Mouse (Mus musculus) CH12.LX (cell line): ENCODE data around the gene Slc39a13. TPM values are rescaled to one million over a fixed set of nuclear protein-coding genes. Genes with fewer than 3 reads are reported as not detected.
"Not testable (repeated sequence)": the region's sequence is repeated elsewhere in the genome, so short reads cannot be mapped to it uniquely, and the experiment has no call there.

Experiments
- DNase-seq: peaks from one replicate; pipeline ENCODE4 v3.0.0-alpha.2; 2013; ENCODE audit errors: extremely low read depth
- H3K27ac ChIP-seq: 2 replicates; pipeline ENCODE4 v1.5.1; 2012; ENCODE audit warnings: low read depth, mild to moderate bottlenecking, control low read depth, moderate library complexity; ENCODE audit not compliant: insufficient read depth
- H3K27me3 ChIP-seq: replicated peaks from 2 replicates; pipeline ENCODE3; 2012; ENCODE audit warnings: inconsistent platforms
- H3K36me3 ChIP-seq, 2 experiments: replicated peaks in 1 of 2; 2 replicates each; pipeline versions ENCODE3 to v1.6.1; 2012; ENCODE audit warnings: inconsistent platforms in 1 of 2, low read length in 1 of 2, mild to moderate bottlenecking in 1 of 2, mixed read lengths in 1 of 2, moderate library complexity in 1 of 2; ENCODE audit not compliant: control insufficient read depth in 1 of 2, insufficient read depth in 1 of 2
- H3K4me1 ChIP-seq, 2 experiments: 2 replicates each; pipeline ENCODE4 v1.6.1; 2012; ENCODE audit warnings: inconsistent platforms in 1 of 2, moderate library complexity in 1 of 2; ENCODE audit not compliant: insufficient read depth in 2 of 2, control insufficient read depth in 1 of 2
- H3K4me2 ChIP-seq: 2 replicates; pipeline ENCODE4 v1.6.1; 2012; ENCODE audit warnings: low read depth, mild to moderate bottlenecking, control low read depth; ENCODE audit not compliant: poor library complexity, insufficient read depth, severe bottlenecking
- H3K4me3 ChIP-seq, 3 experiments: fragments of 150-350 bp in 1 of 3; sonication (generic) in 1 of 3; replicated peaks in 1 of 3; 2 replicates each; pipeline versions ENCODE3 to v1.5.1; 2011 to 2012; ENCODE audit warnings: low read depth in 2 of 3, low read length in 2 of 3, mild to moderate bottlenecking in 2 of 3, moderate library complexity in 2 of 3, control low read depth in 1 of 3, improper control_type of control experiment in 1 of 3, inconsistent platforms in 1 of 3, mixed read lengths in 1 of 3; ENCODE audit not compliant: poor library complexity in 1 of 3
- H3K79me2 ChIP-seq: replicated peaks from 2 replicates; pipeline ENCODE4 v1.6.1; 2012; ENCODE audit warnings: mild to moderate bottlenecking, moderate library complexity; ENCODE audit not compliant: control insufficient read depth, poor library complexity, insufficient read depth, severe bottlenecking; ENCODE audit errors: extremely low read depth
- H3K9ac ChIP-seq: 2 replicates; pipeline ENCODE4 v1.6.1; 2012; ENCODE audit warnings: low read depth, mild to moderate bottlenecking, control low read depth, moderate library complexity; ENCODE audit not compliant: insufficient read depth
- H3K9me3 ChIP-seq: replicated peaks from 2 replicates; pipeline ENCODE3; 2012; ENCODE audit warnings: low read length, inconsistent platforms, mixed read lengths
- BHLHE40 ChIP-seq: IDR thresholded peaks from 2 replicates; pipeline ENCODE4 v1.6.1; 2011; ENCODE audit warnings: mild to moderate bottlenecking, low read depth, low read length, improper control_type of control experiment
- CHD2 ChIP-seq: IDR thresholded peaks from 2 replicates; pipeline ENCODE4 v1.6.1; 2011; ENCODE audit warnings: low read length, improper control_type of control experiment
- CTCF ChIP-seq, 2 experiments: IDR thresholded peaks in 1 of 2; conservative IDR thresholded peaks in 1 of 2; 2 replicates each; pipeline ENCODE4 v1.5.1; 2011 to 2012; ENCODE audit warnings: low read depth in 2 of 2, low read length in 2 of 2, improper control_type of control experiment in 1 of 2, inconsistent platforms in 1 of 2, mild to moderate bottlenecking in 1 of 2, moderate library complexity in 1 of 2
- E2F4 ChIP-seq: IDR thresholded peaks from 2 replicates; pipeline ENCODE4 v1.6.1; 2011; ENCODE audit warnings: low read depth, low read length, improper control_type of control experiment; ENCODE audit not compliant: insufficient replicate concordance
- ETS1 ChIP-seq: conservative IDR thresholded peaks from 2 replicates; pipeline ENCODE4 v1.6.1; 2012; ENCODE audit warnings: low read depth, mild to moderate bottlenecking, inconsistent platforms, low read length, improper control_type of control experiment, moderate library complexity
- IRF4 ChIP-seq: IDR thresholded peaks from 2 replicates; pipeline ENCODE4 v1.6.1; 2014; ENCODE audit warnings: low read depth, mild to moderate bottlenecking, inconsistent platforms, low read length, improper control_type of control experiment
- JUN ChIP-seq: IDR thresholded peaks from 2 replicates; pipeline ENCODE4 v1.6.1; 2011; ENCODE audit warnings: low read depth, mild to moderate bottlenecking, low read length, improper control_type of control experiment, moderate library complexity; ENCODE audit not compliant: insufficient read depth
- JUND ChIP-seq: conservative IDR thresholded peaks from 2 replicates; pipeline ENCODE4 v1.6.1; 2011; ENCODE audit warnings: low read depth, low read length, improper control_type of control experiment
- MXI1 ChIP-seq: IDR thresholded peaks from 2 replicates; pipeline ENCODE4 v1.6.1; 2011; ENCODE audit warnings: mild to moderate bottlenecking, low read depth, low read length, improper control_type of control experiment
- NELFE ChIP-seq: IDR thresholded peaks from 2 replicates; pipeline ENCODE4 v1.6.1; 2011; ENCODE audit warnings: low read depth, low read length, improper control_type of control experiment
- RCOR1 ChIP-seq: conservative IDR thresholded peaks from 2 replicates; pipeline ENCODE4 v1.6.1; 2012; ENCODE audit warnings: low read depth, mild to moderate bottlenecking, inconsistent platforms, low read length, improper control_type of control experiment
- SIN3A ChIP-seq: IDR thresholded peaks from 2 replicates; pipeline ENCODE4 v1.6.1; 2012; ENCODE audit warnings: low read length, improper control_type of control experiment, inconsistent platforms
- TBP ChIP-seq: conservative IDR thresholded peaks from 2 replicates; pipeline ENCODE4 v1.6.1; 2011; ENCODE audit warnings: low read depth, low read length, improper control_type of control experiment
- USF2 ChIP-seq: conservative IDR thresholded peaks from 2 replicates; pipeline ENCODE4 v1.6.1; 2011; ENCODE audit warnings: low read depth, low read length, improper control_type of control experiment
- dilution Hi-C: fragments of 300-500 bp; cut with MboI; formaldehyde crosslinking; loops from 2 replicates; pipeline ENCODE4 v1.14.3; 2020; ENCODE audit warnings: low sequenced_read_pairs; ENCODE audit not compliant: extremely low pct_unique_long_range_greater_than_20kb, extremely low pct_ligation_motif_present
- in situ Hi-C: fragments of 300-500 bp; cut with MboI; formaldehyde crosslinking; loops from 3 replicates; pipeline ENCODE4 v1.14.3; 2019; ENCODE audit warnings: low sequenced_read_pairs, low pct_ligation_motif_present, low pct_unique_long_range_greater_than_20kb, mixed read lengths
- polyA plus RNA-seq: library from polyadenylated mRNA; unstranded; fragments of >175 nt; gene quantifications from 2 replicates; pipeline ENCODE4 v1.2.1, GENCODE M21; 2012; ENCODE audit warnings: low read depth; ENCODE audit not compliant: insufficient read length
- total RNA-seq, 2 experiments: library from RNA; depleted of rRNA; stranded (reverse); fragments of 300-350 nt in 1 of 2; fragments of >200 nt in 1 of 2; gene quantifications; 2 replicates each; pipeline ENCODE4 v1.2.3; 2012 to 2014

The Slc39a13 gene
- total and polyA plus RNA-seq, 3 experiments = 3.5 to 7.5 (median 7.2) TPM

DNA sequence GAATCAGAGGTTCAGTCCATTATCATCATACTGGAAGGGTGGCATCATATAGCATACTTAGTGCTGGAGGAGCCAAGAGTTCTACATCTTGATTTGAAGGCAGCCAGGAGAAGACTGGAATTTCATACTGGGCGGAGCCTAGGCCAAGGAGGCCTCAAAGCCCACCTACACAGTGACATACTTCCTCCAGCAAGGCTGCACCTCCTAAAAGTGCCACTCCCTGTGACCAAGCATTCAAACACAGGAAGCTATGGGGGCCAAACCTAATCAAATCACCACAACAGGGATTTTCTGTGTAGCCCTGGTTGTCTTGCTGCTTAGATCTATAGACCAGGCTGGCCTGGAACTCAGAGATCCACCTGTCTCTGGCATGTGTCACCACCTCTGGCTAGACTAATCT, 46.3 kb downstream of the Slc39a13 start:
- dilution Hi-C loops (no loop called here), in situ Hi-C loops (no loop called here)
- Histone ChIP-seq H3K9ac (no peak overlapping the region), H3K36me3 (peaks cover 5 to 32% of the 10 kb centered on the region in 2 experiments), H3K27ac (no peak overlapping the region)
- TF ChIP-seq JUN (no peak), BHLHE40 (no peak), NELFE (no peak), ETS1 (no peak), IRF4 (no peak), MXI1 (no peak), JUND (no peak), RCOR1 (no peak), CTCF (conservative IDR thresholded peaks at IDR 0.05 in 1 of 2, IDR thresholded peaks at IDR 0.05 in 1 of 2; ENCODE audit: low read depth in 2 of 2, low read length in 2 of 2) (no peak), CHD2 (no peak), USF2 (no peak), E2F4 (no peak)
- TF ChIP-seq, all 38 proteins: peak for 0
- H3K9me3 ChIP-seq = no peaks in the 10 kb centered on the region
- no peak overlapping the region for H3K4me2 ChIP-seq
- H3K4me3 ChIP-seq = no peak overlapping the region
- H3K79me2 ChIP-seq = no peaks in the 10 kb centered on the region
- peaks cover 2 to 18% of the 10 kb centered on the region in 2 experiments; a peak in 2 of 4 replicates for H3K4me1 ChIP-seq
- H3K27me3 ChIP-seq = no peaks in the 10 kb centered on the region
- no peak for DNase-seq

DNA sequence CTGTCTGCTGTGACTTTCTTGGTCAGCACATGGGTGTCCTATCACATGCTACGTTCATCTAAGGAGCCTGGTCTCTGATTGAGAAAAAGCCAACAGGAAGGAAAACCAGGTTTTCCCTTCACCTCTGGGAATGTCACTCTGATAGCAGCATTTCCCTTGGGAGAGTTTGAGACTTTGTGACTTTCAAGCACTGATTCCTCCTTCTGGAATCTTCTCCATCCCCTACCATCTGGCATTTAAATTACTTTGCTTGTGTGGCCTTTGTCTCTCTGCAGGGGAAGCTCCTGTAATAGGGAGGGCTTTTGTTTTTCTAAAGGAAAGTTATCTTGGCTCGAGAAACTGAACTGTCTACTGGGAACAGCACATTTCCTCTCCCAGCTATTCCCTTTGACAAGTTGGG, 47.1 kb downstream of the Slc39a13 start:
- no peak overlapping the region for H3K4me3 ChIP-seq
- peaks cover 2 to 18% of the 10 kb centered on the region in 2 experiments; a peak in 2 of 4 replicates for H3K4me1 ChIP-seq
- peaks cover 8 to 39% of the 10 kb centered on the region in 2 experiments for H3K36me3 ChIP-seq
- no peaks in the 10 kb centered on the region for H3K9me3 ChIP-seq
- no peaks in the 10 kb centered on the region for H3K27me3 ChIP-seq
- in situ Hi-C loops = no loop called here
- H3K4me2 ChIP-seq = no peak overlapping the region
- no peaks in the 10 kb centered on the region for H3K79me2 ChIP-seq
- TF ChIP-seq NELFE = no peak
- no peak for TF ChIP-seq TBP
- TF ChIP-seq SIN3A = no peak
- DNase-seq = no peak
- dilution Hi-C loops = no loop called here
- H3K27ac ChIP-seq = no peak overlapping the region
- H3K9ac ChIP-seq = no peak overlapping the region

DNA sequence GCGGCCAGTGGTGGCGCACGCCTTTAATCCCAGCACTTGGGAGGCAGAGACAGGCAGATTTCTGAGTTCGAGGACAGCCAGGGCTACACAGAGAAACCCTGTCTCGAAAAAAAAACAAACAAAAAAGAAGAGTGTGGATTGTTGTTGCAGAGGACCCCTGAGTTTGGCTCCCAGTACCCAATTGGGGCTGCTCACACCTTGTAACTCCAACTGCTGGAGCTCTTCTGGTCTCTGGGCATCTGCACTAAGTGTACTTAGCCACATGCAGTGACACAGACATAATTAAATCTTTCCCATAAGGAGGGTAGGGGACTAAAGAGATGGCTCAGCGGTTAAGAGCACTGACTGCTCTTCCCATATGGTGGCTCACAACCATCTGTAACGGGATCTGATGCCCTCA, 48.0 kb downstream of the Slc39a13 start:
- H3K9ac ChIP-seq, in situ Hi-C loops, H3K9me3 ChIP-seq, H3K4me2 ChIP-seq, H3K27me3 ChIP-seq, dilution Hi-C loops, H3K4me3 ChIP-seq, DNase-seq, H3K79me2 ChIP-seq, H3K27ac ChIP-seq: not testable (repeated sequence)
- H3K4me1 ChIP-seq = peaks cover 2 to 16% of the 10 kb centered on the region in 2 experiments; a peak in 2 of 4 replicates
- H3K36me3 ChIP-seq = peaks cover 13 to 47% of the 10 kb centered on the region in 2 experiments
